Mouse (Mus musculus) small intestine, adult 2 months (tissue): Measurements from ENCODE around the gene Pgc. TPM values are rescaled to one million over a fixed set of nuclear protein-coding genes. Genes with fewer than 3 reads are reported as not detected.

Experiments used
- H3K27ac ChIP-seq: fragments of 200-500 bp; 2 replicates; pipeline ENCODE4 v1.5.1; 2012; ENCODE audit warnings: low read depth, low read length, control low read depth, inconsistent platforms; ENCODE audit not compliant: insufficient read depth
- H3K27me3 ChIP-seq: fragments of 200-500 bp; 2 replicates; pipeline ENCODE4 v1.6.1; 2012; ENCODE audit warnings: mild to moderate bottlenecking, moderate library complexity, low read length, inconsistent platforms; ENCODE audit not compliant: control insufficient read depth, insufficient read depth
- H3K36me3 ChIP-seq: fragments of 200-500 bp; 2 replicates; pipeline ENCODE4 v1.6.1; 2012; ENCODE audit warnings: mild to moderate bottlenecking, low read length, control low read depth, inconsistent platforms; ENCODE audit not compliant: control insufficient read depth, insufficient read depth
- H3K4me1 ChIP-seq: fragments of 200-500 bp; 2 replicates; pipeline ENCODE4 v1.6.1; 2012; ENCODE audit warnings: low read length, inconsistent platforms, mixed read lengths; ENCODE audit not compliant: control insufficient read depth, insufficient read depth, insufficient read length
- H3K4me3 ChIP-seq: fragments of 200-500 bp; 2 replicates; pipeline ENCODE4 v1.5.1; 2012; ENCODE audit warnings: low read depth, mild to moderate bottlenecking, control low read depth, inconsistent platforms, low read length, moderate library complexity
- CTCF ChIP-seq: fragments of 200-500 bp; IDR thresholded peaks from 2 replicates; pipeline ENCODE4 v1.5.1; 2012; ENCODE audit warnings: low read depth, mild to moderate bottlenecking, control low read depth, inconsistent platforms, low read length, moderate library complexity, mixed read lengths; ENCODE audit not compliant: insufficient replicate concordance, insufficient read length; ENCODE audit errors: extremely low read depth
- POLR2A ChIP-seq: fragments of 200-500 bp; IDR thresholded peaks from 2 replicates; pipeline ENCODE4 v1.6.1; 2012; ENCODE audit warnings: low read depth, mild to moderate bottlenecking, control low read depth, inconsistent platforms, low read length, moderate library complexity
- WGBS: fragments of 180-500 bp; shearing (Covaris S2); methylation state at CpG from one replicate; pipeline ENCODE4 v1.1.7; 2018; 5-methylcytosine and 5-hydroxymethylcytosine counted together
- polyA plus RNA-seq: library from polyadenylated mRNA; depleted of rRNA; stranded (reverse); fragments of >200 nt; gene quantifications from 2 replicates; pipeline ENCODE4 v1.2.3, GENCODE M21; 2012; rRNA removed

Pgc gene
- polyA plus RNA-seq, 1 experiment: 12.3 TPM

DNA sequence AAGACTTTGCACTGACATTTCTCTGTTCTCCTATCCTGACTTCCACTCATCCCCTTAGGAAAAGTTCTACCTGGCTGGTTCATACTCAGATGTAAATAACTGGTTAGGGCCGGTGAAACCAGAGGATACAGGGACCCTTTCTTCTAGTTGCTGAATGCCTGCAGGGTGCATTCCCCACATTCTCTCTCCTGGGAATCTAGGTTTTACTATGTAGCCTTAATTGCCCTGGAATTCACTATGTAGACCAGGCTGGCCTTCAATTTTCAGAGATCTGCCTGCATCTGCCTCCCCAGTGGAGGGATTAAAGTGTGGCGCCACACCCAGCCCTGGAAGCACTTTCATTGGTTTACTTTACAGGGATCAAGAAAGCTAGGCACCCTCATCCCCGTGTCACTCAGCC lies 55.8 kb downstream of the Pgc start:
- H3K4me3 ChIP-seq: no peak overlapping the region
- H3K36me3 ChIP-seq: peaks cover 8% of the 10 kb centered on the region; the same call in 1 of the 2 replicates
- no peak overlapping the region for H3K27ac ChIP-seq
- WGBS: 83% methylated on average over 3 of the region's 3 CpGs
- TF ChIP-seq CTCF (no peak), POLR2A (no peak)
- H3K27me3 ChIP-seq: no peaks in the 10 kb centered on the region
- peaks cover 4% of the 10 kb centered on the region; the same call in 1 of the 2 replicates for H3K4me1 ChIP-seq

DNA sequence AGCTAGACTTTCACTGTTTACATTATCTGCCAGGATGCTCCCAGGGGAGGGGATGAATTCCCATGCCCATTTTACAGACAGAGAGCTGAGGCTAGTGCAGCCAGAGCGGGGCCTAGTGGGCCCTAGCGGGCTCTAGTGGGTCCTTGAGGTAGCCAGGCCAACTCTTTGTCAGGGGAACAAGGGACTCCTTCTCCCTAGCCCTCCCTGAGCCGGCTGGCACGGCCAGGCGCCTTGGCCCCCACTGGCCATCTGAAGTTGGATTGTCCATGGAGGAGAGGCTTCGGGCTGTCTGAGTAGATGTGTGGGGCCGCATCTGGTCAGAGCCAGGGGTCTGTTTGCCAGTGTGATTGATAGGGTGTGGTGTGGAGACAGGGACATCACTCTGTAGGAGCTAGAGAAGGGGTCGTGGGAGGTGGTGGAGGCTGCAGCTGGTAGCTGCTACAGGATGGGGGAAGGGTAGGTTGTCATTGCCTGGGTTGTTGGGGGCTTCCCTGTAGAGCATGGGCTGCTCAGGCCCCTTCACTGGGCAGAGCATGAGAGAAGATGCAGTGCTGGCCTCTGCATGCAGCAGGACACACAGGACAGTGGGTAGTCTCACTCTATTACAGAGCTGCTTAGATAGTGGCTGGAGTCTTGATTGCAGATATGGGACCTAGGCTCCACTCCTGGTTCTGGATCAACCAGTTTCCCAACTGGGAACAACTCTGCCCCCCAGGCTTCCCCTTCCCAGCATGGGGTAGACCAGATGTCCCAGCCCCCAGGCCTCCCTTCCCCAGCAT lies 57.0 kb downstream of the Pgc start:
- Histone ChIP-seq H3K27me3 (no peaks in the 10 kb centered on the region), H3K36me3 (peaks cover 16% of the 10 kb centered on the region; the same call in 1 of the 2 replicates), H3K4me3 (no peak overlapping the region), H3K27ac (no peak overlapping the region), H3K4me1 (peaks cover 4% of the 10 kb centered on the region; the same call in 1 of the 2 replicates)
- TF ChIP-seq POLR2A: no peak
- TF ChIP-seq CTCF: no peak
- 89% methylated on average over 8 of the region's 8 CpGs for WGBS

Other genes starting within 250 kb of the Pgc start
- gene Taf8, start 224.6 kb upstream of the Pgc start, polyA plus RNA-seq: 6.2 and 13.3 TPM in 2 replicates
- gene Ccnd3, start 221.8 kb upstream of the Pgc start, polyA plus RNA-seq: 49.9 and 54.9 TPM in 2 replicates
- 3.3 and 3.5 TPM in 2 replicates for gene Bysl, start 115.3 kb upstream of the Pgc start, polyA plus RNA-seq
- gene Med20, start 115.3 kb upstream of the Pgc start, polyA plus RNA-seq: 7.3 and 11.3 TPM in 2 replicates
- 0.88 and 1.7 TPM in 2 replicates for gene Gm20517, start 115.3 kb upstream of the Pgc start, polyA plus RNA-seq
- gene Usp49, start 96.2 kb upstream of the Pgc start, polyA plus RNA-seq: 2.3 and 4.6 TPM in 2 replicates
- 41.1 and 59.0 TPM in 2 replicates for gene Tomm6, start 38.5 kb upstream of the Pgc start, polyA plus RNA-seq
- 7.1 and 13.1 TPM in 2 replicates for gene Frs3, start 37.8 kb upstream of the Pgc start, polyA plus RNA-seq
- gene Gm21981, start 32.4 kb upstream of the Pgc start, polyA plus RNA-seq: 0.20 and 0.39 TPM in 2 replicates
- gene Prickle4, start 32.1 kb upstream of the Pgc start, polyA plus RNA-seq: 0.89 and 1.4 TPM in 2 replicates
- gene Tfeb, start 10.2 kb downstream of the Pgc start, polyA plus RNA-seq: 27.5 and 60.3 TPM in 2 replicates
- 7.3 and 12.3 TPM in 2 replicates for gene Mdfi, start 107.8 kb downstream of the Pgc start, polyA plus RNA-seq
- gene Foxp4, start 197.8 kb downstream of the Pgc start, polyA plus RNA-seq: 66.9 and 126 TPM in 2 replicates